Mouse (Mus musculus) stomach, postnatal 0 days (tissue): ENCODE data around the gene Cnot10.

Experiments
- CTCF ChIP-seq: IDR thresholded peaks from 2 replicates; pipeline ENCODE4 v1.5.1; 2016; ENCODE audit warnings: antibody characterized with exemption, low read depth, mild to moderate bottlenecking, moderate library complexity
- EP300 ChIP-seq: optimal IDR thresholded peaks from 2 replicates; pipeline ENCODE3; 2016; ENCODE audit warnings: antibody characterized with exemption

DNA sequence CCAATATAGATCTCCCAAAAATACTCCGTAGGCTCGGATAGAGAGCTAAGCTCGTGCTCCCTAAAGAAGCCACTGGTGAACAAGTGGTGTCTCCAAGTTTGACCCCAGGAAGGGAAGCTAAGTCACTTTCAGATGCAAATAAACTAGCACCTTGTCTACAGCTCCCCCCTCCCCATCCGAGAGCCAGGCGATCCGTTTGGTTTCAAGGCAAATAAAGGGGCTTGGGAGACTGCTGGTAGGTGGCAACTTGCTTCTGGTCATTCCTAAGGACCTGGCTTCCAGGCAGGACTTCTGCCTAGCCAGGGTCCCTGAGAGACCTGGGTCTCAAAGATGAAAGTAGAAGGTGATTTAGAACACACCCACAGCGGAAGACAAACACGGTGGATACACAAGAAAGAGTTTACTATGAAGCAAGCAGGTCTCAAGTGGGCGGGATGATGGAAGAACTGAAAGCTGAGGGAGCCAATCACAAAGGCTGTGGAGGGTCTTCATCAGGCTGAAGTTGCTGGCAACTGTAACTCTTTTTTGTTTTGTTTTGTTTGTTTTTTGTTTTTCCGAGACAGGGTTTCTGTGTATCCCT is 83.6 kb downstream of the Cnot10 start:
- no peak for TF ChIP-seq CTCF
- no peak for TF ChIP-seq EP300
